Mouse (Mus musculus): ENCODE results near the gene Frmpd3.

GRCm38 (mm10) chrX:140432786-140433185 lies 90.7 kb downstream of the Frmpd3 start:
- TF ChIP-seq CTCF (IDR thresholded peaks at IDR 0.05; ENCODE audit: extremely low read depth, insufficient read depth, insufficient read length, insufficient replicate concordance) (no peak), POLR2A (IDR thresholded peaks at IDR 0.05; ENCODE audit: low read depth, low read length) (no peak)
